Mouse (Mus musculus) neutrophil, adult 83 days (primary cell): ENCODE results near the gene Cercam. TPM values are rescaled to one million over a fixed set of nuclear protein-coding genes. Genes with fewer than 3 reads are reported as not detected.

Experiments used
- total RNA-seq, 2 experiments: library from RNA; stranded (reverse); gene quantifications; one replicate each; pipeline ENCODE4 v1.2.4; 2023

The Cercam gene
- 1 to 10 TPM; 6.4 to 9.9 TPM for total RNA-seq

DNA sequence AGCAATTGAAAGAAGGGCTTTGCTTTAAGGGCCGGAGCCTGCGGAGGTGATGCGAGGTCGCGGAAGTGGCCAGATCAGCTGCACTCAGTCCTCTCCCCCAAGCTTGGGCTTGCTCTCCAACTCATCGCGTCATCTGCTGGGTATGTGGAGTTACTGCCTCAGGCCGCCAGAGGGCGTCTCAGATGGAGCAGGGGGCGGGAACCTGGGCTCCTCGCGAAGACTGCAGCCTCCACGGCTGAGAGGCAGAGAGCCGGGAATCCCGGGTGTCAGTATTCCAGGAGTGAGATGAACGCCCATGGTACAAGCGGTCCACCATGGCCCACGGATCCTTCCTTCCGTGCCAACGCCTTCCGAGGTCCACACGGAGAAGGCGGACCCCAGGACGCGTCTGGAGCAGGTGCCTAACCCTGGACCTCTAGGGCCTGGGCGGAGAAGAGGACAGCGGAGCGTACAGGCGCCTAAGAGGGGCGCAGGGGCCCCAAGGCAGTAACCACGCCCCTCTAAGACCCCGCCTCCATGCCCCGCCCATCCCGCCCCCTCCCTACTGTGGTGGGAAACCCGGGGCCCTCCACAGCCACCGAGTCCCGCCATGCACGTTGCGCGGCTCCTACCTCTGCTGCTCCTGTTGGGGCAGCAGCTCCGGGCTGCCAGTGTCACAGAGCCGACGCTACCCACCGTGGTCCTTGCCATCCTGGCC lies at the start of gene Cercam:
TSS of gene Cercam (plus strand) at position 216 of the 697 bp plus-strand sequence.

DNA sequence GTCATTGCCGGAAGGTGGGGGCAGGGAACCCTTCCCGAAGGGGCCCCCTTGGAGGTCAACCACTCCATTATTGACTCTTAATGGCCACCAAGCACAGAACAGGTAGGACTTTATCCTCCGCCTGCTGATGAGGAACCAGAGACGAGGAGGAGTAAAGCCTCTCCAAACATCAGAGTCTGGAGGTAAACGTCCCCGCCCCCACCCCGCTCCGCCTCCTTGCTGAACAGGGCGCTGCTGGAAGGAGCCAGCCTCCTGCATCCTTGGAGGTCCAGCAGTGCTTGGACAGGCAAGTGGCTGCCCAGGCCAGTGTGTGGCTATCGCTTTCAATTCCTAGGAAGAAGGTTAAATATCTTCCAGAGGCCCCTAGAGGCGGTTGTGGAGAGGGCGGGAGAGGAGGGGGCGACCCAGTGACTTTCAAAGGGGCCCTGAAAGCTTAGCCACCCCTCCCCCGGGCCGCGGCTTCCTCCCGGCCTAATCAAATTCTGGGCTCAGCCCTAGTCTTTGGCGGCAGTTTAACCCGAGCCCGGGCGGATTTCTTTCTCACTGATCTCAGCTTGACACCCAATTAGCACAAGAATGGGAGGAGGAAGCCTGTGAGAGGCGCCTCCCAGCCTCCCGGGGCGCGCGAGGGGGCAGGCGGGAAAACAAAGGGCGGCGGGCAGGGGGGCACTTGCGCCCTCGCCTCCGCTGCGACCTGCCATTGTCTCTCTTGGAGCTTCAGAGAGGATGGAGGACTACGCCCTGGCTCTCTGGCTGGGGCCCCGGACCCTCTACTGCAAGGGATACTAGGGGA lies 48.7 kb upstream of the Cercam start, which contains the start of gene Urm1:
TSS of gene Urm1 (plus strand) at position 51 of the 793 bp plus-strand sequence.

DNA sequence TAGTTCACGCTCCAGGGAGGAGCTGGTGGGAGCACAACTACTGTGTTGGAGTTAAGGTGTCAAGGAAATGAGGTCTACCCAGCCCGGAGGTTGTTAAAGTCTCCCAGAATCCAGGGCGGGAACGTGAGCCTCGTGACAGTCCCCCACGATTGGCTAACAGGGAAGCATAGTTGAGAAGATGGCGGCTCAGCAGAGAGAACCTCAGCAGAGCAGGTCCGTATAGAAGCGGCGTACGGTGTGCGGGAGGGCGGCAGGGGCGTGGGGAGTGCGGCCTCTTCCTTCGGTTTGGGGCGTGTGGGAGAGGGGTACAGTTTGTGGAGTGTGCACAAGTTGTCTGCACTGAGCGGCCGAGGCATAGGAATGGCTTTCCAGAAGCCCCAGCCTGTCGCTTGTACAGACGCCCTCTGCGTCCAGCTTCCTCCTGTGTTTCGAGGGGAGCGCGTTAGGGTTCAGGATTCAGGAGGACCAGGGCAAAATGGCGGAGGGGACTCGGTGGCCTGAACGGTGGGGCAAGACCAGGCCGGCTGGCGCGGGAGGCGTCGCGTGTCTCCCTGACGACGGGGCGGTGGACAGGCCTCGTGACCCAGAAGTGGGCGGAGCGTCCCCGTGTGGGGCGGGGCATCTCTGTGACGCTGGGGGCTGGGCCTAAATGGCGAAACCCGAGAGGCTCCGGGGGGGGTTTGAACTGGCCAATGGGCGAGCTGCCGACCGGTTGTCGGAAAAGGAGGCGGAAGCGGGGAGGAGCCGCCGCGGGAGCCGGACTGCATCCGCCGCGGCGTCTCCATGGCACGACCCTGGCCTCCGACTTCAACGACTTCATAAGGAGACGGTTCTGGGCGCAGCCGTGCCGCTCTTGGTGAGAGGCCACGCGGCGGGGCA lies 20.3 kb downstream of the Cercam start, which contains the start of gene Odf2:
TSS of gene Odf2 (plus strand) at position 156 of the 879 bp plus-strand sequence.

Other genes with a start within 250 kb of the Cercam start
- 10 to 100 TPM; 49.0 to 62.6 TPM for gene Rapgef1, start 249.4 kb upstream of the Cercam start, total RNA-seq
- gene Gm13420, start 117.5 kb upstream of the Cercam start, total RNA-seq = not detected
- gene Gm13547, start 109.9 kb upstream of the Cercam start, total RNA-seq = not detected
- gene Coq4, start 81.7 kb upstream of the Cercam start, total RNA-seq = 10 to 100 TPM; 15.6 to 24.9 TPM
- 10 to 100 TPM; 32.4 to 36.4 TPM for gene Trub2, start 80.7 kb upstream of the Cercam start, total RNA-seq
- gene Slc27a4, start 66.5 kb upstream of the Cercam start, total RNA-seq = 100 to 1,000 TPM; 136 to 141 TPM
- 10 to 100 TPM; 21.1 to 22.3 TPM for gene Urm1, start 49.1 kb upstream of the Cercam start, total RNA-seq
- gene Odf2, start 20.1 kb downstream of the Cercam start, total RNA-seq = 10 to 100 TPM; 86.4 to 90.5 TPM
- gene Gle1, start 66.3 kb downstream of the Cercam start, total RNA-seq = 10 to 100 TPM; 28.7 to 29.8 TPM
- gene Sptan1, start 96.4 kb downstream of the Cercam start, total RNA-seq = 100 to 1,000 TPM; 185 TPM
- gene Wdr34, start 179.7 kb downstream of the Cercam start, total RNA-seq = 1 to 10 TPM; 2.3 to 3.8 TPM
- gene Set, start 188.2 kb downstream of the Cercam start, total RNA-seq = 100 to 1,000 TPM; 135 to 140 TPM
- 1 to 10 TPM; 7.1 to 7.3 TPM for gene Pkn3, start 208.5 kb downstream of the Cercam start, total RNA-seq
- gene Zdhhc12, start 224.5 kb downstream of the Cercam start, total RNA-seq = 10 to 100 TPM; 10.5 to 13.7 TPM